Comparison of ENCODE assay signal across 8 mouse cellular contexts in the genomic region with DNA sequence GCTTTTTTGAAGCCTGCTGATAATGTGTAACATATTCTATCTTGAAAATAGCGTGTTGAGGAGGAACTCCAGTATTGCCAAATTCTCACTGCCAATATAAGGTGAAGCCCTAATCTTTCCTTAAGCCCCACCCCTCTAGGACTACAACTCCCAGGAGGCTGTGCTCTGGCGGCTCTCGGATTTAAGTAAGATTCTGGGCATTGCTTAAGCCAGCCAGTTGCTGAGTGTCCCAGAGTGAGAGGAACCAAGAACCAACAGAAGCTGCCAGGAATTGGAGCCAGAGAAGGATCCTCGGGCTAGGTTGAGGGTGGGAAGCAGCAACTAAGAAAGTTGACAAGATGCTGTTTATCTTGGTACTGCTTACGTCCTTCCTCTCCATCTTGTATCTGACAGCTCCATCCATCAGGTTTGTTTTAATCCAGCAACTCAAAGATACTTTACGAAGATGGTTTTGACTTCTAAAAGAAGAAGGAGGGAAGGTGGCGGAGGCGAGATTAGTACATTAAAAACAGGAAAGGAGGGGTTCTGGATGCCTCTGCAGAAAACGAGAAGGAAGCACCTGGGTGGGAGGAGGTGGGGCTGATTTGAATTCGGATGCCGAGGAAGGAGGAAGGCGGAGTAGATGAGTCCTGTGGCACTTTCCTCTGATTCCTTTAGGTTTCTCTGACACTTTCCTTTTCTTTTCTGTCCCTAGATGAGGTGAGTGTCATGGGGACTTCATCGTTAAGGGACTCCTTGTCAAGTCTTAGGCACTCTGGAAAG. TPM values are rescaled to one million over a fixed set of nuclear protein-coding genes. Genes with fewer than 3 reads are reported as not detected.
DNase-seq lines count a peak whose midpoint lies in the region; ATAC-seq and TF ChIP-seq lines count a peak whose summit lies in the region.

A gene (plus strand): TSS at position 212 of the 762 bp plus-strand sequence.

- H3K4me3 ChIP-seq in ES-E14 (ENCODE audit: insufficient read depth in 1 of 2, low read depth in 1 of 2, low read length in 2 of 2, poor library complexity in 1 of 2, severe bottlenecking in 1 of 2): peak within 1 kb of the TSS; percentile 35 to 67; a peak in 3 of 4 replicates
- peak within 1 kb of the TSS; percentile 47 for H3K4me3 ChIP-seq in kidney, embryonic 14.5 days (ENCODE audit: low read length)
- peak within 1 kb of the TSS; percentile 41 for H3K4me3 ChIP-seq in liver, postnatal 0 days (ENCODE audit: low read depth, low read length)
- H3K4me3 ChIP-seq in neural tube, embryonic 11.5 days (ENCODE audit: low read depth, low read length): peak within 1 kb of the TSS; percentile 24
- peak within 1 kb of the TSS; percentile 59 for H3K4me3 ChIP-seq in thymus, adult 2 months (ENCODE audit: control insufficient read depth, insufficient read depth, low read length)

- no peak within 1 kb of the TSS for H3K27ac ChIP-seq in ES-E14 (ENCODE audit: insufficient read depth, low read depth, low read length, poor library complexity, severe bottlenecking)
- H3K27ac ChIP-seq in kidney, embryonic 14.5 days (ENCODE audit: low read depth, low read length): no peak within 1 kb of the TSS
- H3K27ac ChIP-seq in liver, postnatal 0 days (ENCODE audit: low read depth): peak within 1 kb of the TSS; percentile 37; the same call in 1 of the 2 replicates
- no peak within 1 kb of the TSS for H3K27ac ChIP-seq in neural tube, embryonic 11.5 days (ENCODE audit: low read depth, low read length)
- H3K27ac ChIP-seq in thymus, adult 2 months (ENCODE audit: control insufficient read depth, insufficient read depth, low read length): no peak within 1 kb of the TSS

- H3K36me3 ChIP-seq in ES-E14 (ENCODE audit: control insufficient read depth, insufficient read depth, low read length, poor library complexity, severe bottlenecking): no peaks in the 10 kb centered on the region
- no peaks in the 10 kb centered on the region for H3K36me3 ChIP-seq in kidney, embryonic 14.5 days (ENCODE audit: control insufficient read depth, insufficient read depth, low read length)
- no peaks in the 10 kb centered on the region for H3K36me3 ChIP-seq in liver, postnatal 0 days (replicated peaks; ENCODE audit: insufficient read depth, low read length)
- no peaks in the 10 kb centered on the region for H3K36me3 ChIP-seq in neural tube, embryonic 11.5 days (ENCODE audit: control insufficient read depth, insufficient read depth, low read length)
- no peaks in the 10 kb centered on the region for H3K36me3 ChIP-seq in thymus, adult 2 months (ENCODE audit: control insufficient read depth, insufficient read depth, low read length)

- DNase-seq in 3T3-L1 (ENCODE audit: low read depth, low spot score): peak; percentile 23
- DNase-seq in ES-E14 (ENCODE audit: low read depth, low spot score): no peak
- DNase-seq in cerebellum, postnatal 36 days: peak; percentile 44 to 57
- peak; percentile 51 to 56 for DNase-seq in heart, adult 18-20 months
- DNase-seq in liver, postnatal 0 days: peak; percentile 33
- DNase-seq in neural tube, embryonic 11.5 days (ENCODE audit: low spot score): peak; percentile 29
- DNase-seq in thymus, adult 2 months: peak; percentile 45

- WGBS in kidney, embryonic 14.5 days: 4% methylated on average over 13 of the region's 13 CpGs
- 3% methylated on average over 13 of the region's 13 CpGs for WGBS in liver, postnatal 0 days (ENCODE audit: insufficient replicate concordance)
- 7% methylated on average over 13 of the region's 13 CpGs for WGBS in neural tube, embryonic 11.5 days
- under 1% methylated on average over 13 of the region's 13 CpGs for WGBS in thymus, adult 2 months

- no peaks in the 10 kb centered on the region for H3K27me3 ChIP-seq in kidney, embryonic 14.5 days (ENCODE audit: control insufficient read depth, insufficient read depth, low read length)
- no peaks in the 10 kb centered on the region for H3K27me3 ChIP-seq in liver, postnatal 0 days (ENCODE audit: insufficient read depth, low read length)
- no peaks in the 10 kb centered on the region for H3K27me3 ChIP-seq in neural tube, embryonic 11.5 days (ENCODE audit: control insufficient read depth, insufficient read depth, low read length)
- H3K27me3 ChIP-seq in thymus, adult 2 months (ENCODE audit: control insufficient read depth, insufficient read depth, low read length): no peaks in the 10 kb centered on the region

- no peak within 1 kb of the TSS for H3K9ac ChIP-seq in ES-E14 (ENCODE audit: insufficient read depth, low read depth, low read length, poor library complexity, severe bottlenecking)
- peak within 1 kb of the TSS; percentile 40; the same call in 1 of the 2 replicates for H3K9ac ChIP-seq in kidney, embryonic 14.5 days (ENCODE audit: low read depth, low read length)
- peak within 1 kb of the TSS; percentile 44; the same call in 1 of the 2 replicates for H3K9ac ChIP-seq in liver, postnatal 0 days (replicated peaks)
- no peak within 1 kb of the TSS for H3K9ac ChIP-seq in neural tube, embryonic 11.5 days (ENCODE audit: low read length)

- TF ChIP-seq CTCF in liver, postnatal 0 days (IDR thresholded peaks at IDR 0.05; ENCODE audit: low read depth): no peak
- TF ChIP-seq CTCF in thymus, adult 2 months (IDR thresholded peaks at IDR 0.05; ENCODE audit: borderline replicate concordance, control insufficient read depth, extremely low read depth, insufficient read depth, low read length, poor library complexity): no peak

- no peak for TF ChIP-seq POLR2A in thymus, adult 2 months (IDR thresholded peaks at IDR 0.05; ENCODE audit: control insufficient read depth, extremely low read depth, insufficient read depth, low read length, poor library complexity)

- peak within 1 kb of the TSS; percentile 69 for H3K4me2 ChIP-seq in kidney, embryonic 14.5 days (replicated peaks; ENCODE audit: low read depth, low read length)
- peak within 1 kb of the TSS; percentile 67 for H3K4me2 ChIP-seq in liver, postnatal 0 days (ENCODE audit: low read depth, low read length)
- H3K4me2 ChIP-seq in neural tube, embryonic 11.5 days (ENCODE audit: low read depth): peak within 1 kb of the TSS; percentile 38

- TF ChIP-seq EP300 in liver, postnatal 0 days (IDR thresholded peaks at IDR 0.05; ENCODE audit: low read depth): no peak

- no peaks in the 10 kb centered on the region for H3K4me1 ChIP-seq in ES-E14 (ENCODE audit: control insufficient read depth in 2 of 2, insufficient read depth in 2 of 2, low read length in 2 of 2, poor library complexity in 1 of 2)
- no peaks in the 10 kb centered on the region for H3K4me1 ChIP-seq in kidney, embryonic 14.5 days (ENCODE audit: control insufficient read depth, insufficient read depth, low read length)
- H3K4me1 ChIP-seq in liver, postnatal 0 days (ENCODE audit: insufficient read depth): peaks cover 9% of the 10 kb centered on the region; the same call in 1 of the 2 replicates
- H3K4me1 ChIP-seq in neural tube, embryonic 11.5 days (ENCODE audit: control insufficient read depth, insufficient read depth, low read length): no peaks in the 10 kb centered on the region
- no peaks in the 10 kb centered on the region for H3K4me1 ChIP-seq in thymus, adult 2 months (replicated peaks; ENCODE audit: control insufficient read depth, insufficient read depth, low read length)

- in situ Hi-C loops in ES-E14 (cut with MboI; ENCODE audit: low sequenced_read_pairs in 2 of 2, unreplicated experiment in 2 of 2): no loop called here

- no peaks in the 10 kb centered on the region for H3K9me3 ChIP-seq in ES-E14 (ENCODE audit: control insufficient read depth, insufficient read depth, low read depth, low read length)
- no peaks in the 10 kb centered on the region for H3K9me3 ChIP-seq in kidney, embryonic 14.5 days (ENCODE audit: control insufficient read depth, low read length)
- no peaks in the 10 kb centered on the region for H3K9me3 ChIP-seq in liver, postnatal 0 days (ENCODE audit: low read length)
- H3K9me3 ChIP-seq in neural tube, embryonic 11.5 days (ENCODE audit: control insufficient read depth, low read length): no peaks in the 10 kb centered on the region

- ATAC-seq in kidney, embryonic 14.5 days (ENCODE audit: low FRiP score, low TSS enrichment): no peak; the same call in 1 of the 2 replicates
- ATAC-seq in liver, postnatal 0 days: peak; percentile 23; the same call in 1 of the 2 replicates
- ATAC-seq in neural tube, embryonic 11.5 days (ENCODE audit: insufficient read depth, low FRiP score, low TSS enrichment): no peak

TF ChIP-seq in ES-E14, 5 proteins besides CTCF, POLR2A, EP300 and RAD21:
- TF ChIP-seq ZNF384 (IDR thresholded peaks at IDR 0.05; ENCODE audit: low read depth, low read length): no peak
- no peak for TF ChIP-seq CHD2 (IDR thresholded peaks at IDR 0.05; ENCODE audit: low read depth, low read length)
- TF ChIP-seq HCFC1 (IDR thresholded peaks at IDR 0.05; ENCODE audit: borderline replicate concordance, insufficient read depth, low read length): peak; percentile 90

RNA-seq across cellular contexts. Expression of the gene that starts here (rescaled TPM):
- total RNA-seq in ES-E14 (2012; rRNA removed): 1.2 and 1.4 TPM in 2 replicates
- under 1 TPM; 0.30 to 0.77 TPM for total RNA-seq in heart, adult 18-20 months (2021)
- 2.2 and 3.3 TPM in 2 replicates for polyA plus RNA-seq in kidney, embryonic 14.5 days (2014; fragmentation: Nextera tagmentation; extraction: Ambion mirVana)
- 1.6 and 1.8 TPM in 2 replicates for polyA plus RNA-seq in liver, postnatal 0 days (2015; fragmentation: Nextera tagmentation; extraction: Ambion mirVana)
- polyA plus RNA-seq in neural tube, embryonic 11.5 days (2014; fragmentation: Nextera tagmentation; extraction: Ambion mirVana): 0.81 and 1.2 TPM in 2 replicates
- 3.7 and 5.8 TPM in 2 replicates for polyA plus RNA-seq in thymus, adult 2 months (2012; rRNA removed)

Comparison
In these comparisons a context has a peak if more than half of its experiments do, and no peak if none do; other contexts are left out.
1. Peak in DNase-seq in heart, adult 18-20 months; RNA of the gene not detected or under 1 TPM.
2. H3K9ac ChIP-seq: peak in kidney, embryonic 14.5 days (single experiment) and liver, postnatal 0 days (single experiment); none in ES-E14 (single experiment) and neural tube, embryonic 11.5 days (single experiment).
3. Peak in every context shown above with its lines, with median percentiles within 50 percentile points of each other: H3K4me3 ChIP-seq and H3K4me2 ChIP-seq.